Mouse (Mus musculus) kidney, adult 2 months (tissue): Measurements from ENCODE around the gene Acaa1b.

Experiments
- CTCF ChIP-seq: fragments of 200-500 bp; conservative IDR thresholded peaks from 2 replicates; pipeline ENCODE4 v1.5.1; 2011; ENCODE audit warnings: low read depth, mild to moderate bottlenecking, control low read depth, low read length, moderate library complexity, mixed read lengths; ENCODE audit not compliant: insufficient read depth, insufficient read length
- POLR2A ChIP-seq: fragments of 200-500 bp; IDR thresholded peaks from one replicate; pipeline ENCODE4 v1.6.1; 2011; ENCODE audit warnings: low read depth, low read length, control low read depth

- TF ChIP-seq POLR2A, result no peak
- TF ChIP-seq CTCF, result peak; percentile 96
Measured at GRCm38 (mm10) chr9:119192202-119192990, 35.5 kb upstream of the Acaa1b start.
